Mouse (Mus musculus): ENCODE data around the gene Nsun4. TPM values are rescaled to one million over a fixed set of nuclear protein-coding genes. Genes with fewer than 3 reads are reported as not detected.

The Nsun4 gene
- total and polyA plus RNA-seq, 3 experiments, result 19.9 to 32.8 (median 20.5) TPM

DNA sequence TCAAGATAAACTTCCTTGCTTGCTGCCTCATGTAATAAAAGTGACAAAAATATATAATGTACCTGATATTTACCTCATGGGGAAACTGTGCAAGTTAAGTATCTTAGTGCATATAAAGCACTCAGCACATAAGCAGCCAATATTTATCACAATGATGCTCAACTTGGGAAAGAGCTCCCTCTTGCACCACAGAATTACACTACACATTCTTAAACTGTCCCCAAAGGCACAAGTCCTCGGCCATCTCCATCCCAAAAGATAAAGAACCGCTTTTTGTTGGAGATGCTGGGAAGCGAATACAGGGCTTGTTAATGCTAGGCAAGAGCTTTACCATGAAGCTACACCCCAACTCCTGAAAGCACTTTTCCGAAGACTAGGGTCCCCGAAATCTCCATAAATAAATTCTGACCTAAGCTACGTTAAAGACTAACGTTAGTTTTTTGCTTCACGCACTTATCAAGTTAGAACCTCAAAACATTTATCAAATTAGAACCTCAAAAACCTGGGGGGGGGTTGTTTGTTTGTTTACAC is 20.5 kb upstream of the Nsun4 start:
- Histone ChIP-seq H3K79me2 (replicated peaks; ENCODE audit: control insufficient read depth, extremely low read depth, insufficient read depth, poor library complexity, severe bottlenecking) (peaks cover 66% of the 10 kb centered on the region), H3K9me3 (replicated peaks; ENCODE audit: low read length) (no peaks in the 10 kb centered on the region), H3K4me3 (replicated peaks in 1 of 3; ENCODE audit: low read depth in 2 of 3, low read length in 2 of 3, poor library complexity in 1 of 3) (peak overlapping the region; percentile 80 to 94 (median 91)), H3K27me3 (replicated peaks) (no peaks in the 10 kb centered on the region), H3K4me2 (ENCODE audit: insufficient read depth, low read depth, poor library complexity, severe bottlenecking) (peak overlapping the region; percentile 63), H3K27ac (ENCODE audit: insufficient read depth, low read depth) (no peak overlapping the region), H3K9ac (ENCODE audit: insufficient read depth, low read depth) (peak overlapping the region; percentile 83), H3K36me3 (replicated peaks in 1 of 2; ENCODE audit: control insufficient read depth in 1 of 2, insufficient read depth in 1 of 2, low read length in 1 of 2) (peaks cover 8 to 34% of the 10 kb centered on the region in 2 experiments), H3K4me1 (ENCODE audit: control insufficient read depth in 1 of 2, insufficient read depth in 2 of 2) (peaks cover 2 to 15% of the 10 kb centered on the region in 2 experiments; a peak in 3 of 4 replicates)
- dilution Hi-C loops (cut with MboI; ENCODE audit: extremely low pct_ligation_motif_present, extremely low pct_unique_long_range_greater_than_20kb, low sequenced_read_pairs) (no loop called here), in situ Hi-C loops (cut with MboI; ENCODE audit: low pct_ligation_motif_present, low pct_unique_long_range_greater_than_20kb, low sequenced_read_pairs) (no loop called here)
- DNase-seq (ENCODE audit: extremely low read depth), result peak; percentile 50
- 0 out of 2 replicates have a peak, but pooled peaks have one; percentile 16 for TF ChIP-seq ELF1 (IDR thresholded peaks at IDR 0.05; ENCODE audit: low read depth, low read length)
- no peak for TF ChIP-seq POLR2A (IDR thresholded peaks at IDR 0.05; ENCODE audit: low read depth, low read length)
- peak; percentile 8 to 67; a peak in 2 of 4 replicates for TF ChIP-seq CTCF (conservative IDR thresholded peaks at IDR 0.05 in 1 of 2, IDR thresholded peaks at IDR 0.05 in 1 of 2; ENCODE audit: low read depth in 2 of 2, low read length in 2 of 2)
- no peak for TF ChIP-seq USF2 (conservative IDR thresholded peaks at IDR 0.05; ENCODE audit: low read depth, low read length)
- 0 out of 2 replicates have a peak, but pooled peaks have one; percentile 23 for TF ChIP-seq MYC (IDR thresholded peaks at IDR 0.05; ENCODE audit: low read depth, low read length)
- peak; percentile 23; the same call in 1 of the 2 replicates for TF ChIP-seq SIN3A (IDR thresholded peaks at IDR 0.05; ENCODE audit: low read length)
- TF ChIP-seq ETS1 (conservative IDR thresholded peaks at IDR 0.05; ENCODE audit: low read depth, low read length), result no peak
- peak; percentile 21 for TF ChIP-seq RAD21 (IDR thresholded peaks at IDR 0.05; ENCODE audit: low read depth, low read length)

DNA sequence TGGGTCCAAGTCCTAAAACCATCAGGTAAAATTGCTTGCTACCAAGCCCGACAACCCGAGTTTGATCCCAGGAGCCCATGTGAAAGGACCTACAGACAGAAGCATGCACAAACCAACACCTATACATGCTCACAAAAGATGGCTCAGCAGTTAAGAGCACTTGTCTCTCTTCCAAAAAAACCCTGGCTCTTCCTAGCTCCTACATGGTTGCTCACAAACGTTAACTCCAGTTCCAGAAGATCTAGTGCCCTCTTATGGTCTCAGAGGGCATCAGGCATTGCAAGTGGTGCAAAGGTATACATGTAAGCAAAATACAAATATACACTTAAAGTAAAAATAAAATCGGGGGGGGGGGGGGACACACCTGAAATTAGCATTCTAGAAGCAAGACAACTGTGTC is 19.5 kb upstream of the Nsun4 start:
- in situ Hi-C loops (cut with MboI; ENCODE audit: low pct_ligation_motif_present, low pct_unique_long_range_greater_than_20kb, low sequenced_read_pairs), result no loop called here
- DNase-seq (ENCODE audit: extremely low read depth), result peak; percentile 48

DNA sequence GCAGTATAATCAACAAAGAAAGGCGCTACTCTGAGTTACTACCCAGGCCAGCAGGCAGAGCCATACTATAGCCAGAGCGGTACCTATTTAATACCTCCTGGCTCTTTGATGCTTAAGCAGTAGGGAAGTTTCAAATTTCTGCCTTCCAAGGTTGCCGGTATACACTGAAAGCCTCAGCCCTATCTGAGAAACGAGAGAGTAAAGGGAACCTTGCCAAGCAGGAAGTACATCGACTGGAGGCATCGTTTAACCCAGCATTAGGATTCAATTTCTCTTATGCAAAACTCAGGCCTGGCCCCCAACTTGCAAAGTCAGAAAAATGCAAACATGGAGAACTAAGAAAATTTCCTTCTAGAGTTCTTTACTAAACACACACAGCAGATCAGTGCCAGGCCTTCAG is 16.4 kb upstream of the Nsun4 start:
- DNase-seq (ENCODE audit: extremely low read depth), result no peak
- Histone ChIP-seq H3K4me2 (ENCODE audit: insufficient read depth, low read depth, poor library complexity, severe bottlenecking) (no peak overlapping the region), H3K79me2 (replicated peaks; ENCODE audit: control insufficient read depth, extremely low read depth, insufficient read depth, poor library complexity, severe bottlenecking) (peaks cover 41% of the 10 kb centered on the region), H3K27ac (ENCODE audit: insufficient read depth, low read depth) (no peak overlapping the region), H3K9me3 (replicated peaks; ENCODE audit: low read length) (no peaks in the 10 kb centered on the region), H3K9ac (ENCODE audit: insufficient read depth, low read depth) (no peak overlapping the region), H3K27me3 (replicated peaks) (no peaks in the 10 kb centered on the region), H3K36me3 (replicated peaks in 1 of 2; ENCODE audit: control insufficient read depth in 1 of 2, insufficient read depth in 1 of 2, low read length in 1 of 2) (peaks cover 25 to 57% of the 10 kb centered on the region in 2 experiments), H3K4me3 (replicated peaks in 1 of 3; ENCODE audit: low read depth in 2 of 3, low read length in 2 of 3, poor library complexity in 1 of 3) (no peak overlapping the region), H3K4me1 (ENCODE audit: control insufficient read depth in 1 of 2, insufficient read depth in 2 of 2) (peaks cover 0 to 9% of the 10 kb centered on the region in 2 experiments; a peak in 2 of 4 replicates)
- TF ChIP-seq NELFE (IDR thresholded peaks at IDR 0.05; ENCODE audit: low read depth, low read length), result no peak
- TF ChIP-seq JUND (conservative IDR thresholded peaks at IDR 0.05; ENCODE audit: low read depth, low read length), result no peak
- TF ChIP-seq NRF1 (IDR thresholded peaks at IDR 0.05; ENCODE audit: low read depth, low read length), result no peak
- TF ChIP-seq MYC (IDR thresholded peaks at IDR 0.05; ENCODE audit: low read depth, low read length), result no peak
- no peak for TF ChIP-seq ZKSCAN1 (IDR thresholded peaks at IDR 0.05; ENCODE audit: borderline replicate concordance, low read depth, low read length)
- TF ChIP-seq SIN3A (IDR thresholded peaks at IDR 0.05; ENCODE audit: low read length), result no peak
- no peak for TF ChIP-seq CHD1 (IDR thresholded peaks at IDR 0.05; ENCODE audit: low read depth, low read length)
- TF ChIP-seq POLR2AphosphoS2 (IDR thresholded peaks at IDR 0.05; ENCODE audit: low read depth, low read length), result no peak
- no peak for TF ChIP-seq E2F4 (IDR thresholded peaks at IDR 0.05; ENCODE audit: insufficient replicate concordance, low read depth, low read length)
- TF ChIP-seq HCFC1 (IDR thresholded peaks at IDR 0.05; ENCODE audit: low read depth, low read length), result no peak
- no peak for TF ChIP-seq ZNF384 (IDR thresholded peaks at IDR 0.05; ENCODE audit: low read depth, low read length)
- TF ChIP-seq CHD2 (IDR thresholded peaks at IDR 0.05; ENCODE audit: low read length), result no peak
- TF ChIP-seq ZMIZ1 (IDR thresholded peaks at IDR 0.05; ENCODE audit: low read depth, low read length), result no peak
- TF ChIP-seq ZC3H11A (IDR thresholded peaks at IDR 0.05; ENCODE audit: low read depth, low read length), result no peak
- no peak for TF ChIP-seq RCOR1 (conservative IDR thresholded peaks at IDR 0.05; ENCODE audit: low read depth, low read length)
- no peak for TF ChIP-seq BHLHE40 (IDR thresholded peaks at IDR 0.05; ENCODE audit: low read depth, low read length)
- TF ChIP-seq MAFK (IDR thresholded peaks at IDR 0.05; ENCODE audit: insufficient replicate concordance, low read length), result no peak
- dilution Hi-C loops (cut with MboI; ENCODE audit: extremely low pct_ligation_motif_present, extremely low pct_unique_long_range_greater_than_20kb, low sequenced_read_pairs) (no loop called here), in situ Hi-C loops (cut with MboI; ENCODE audit: low pct_ligation_motif_present, low pct_unique_long_range_greater_than_20kb, low sequenced_read_pairs) (no loop called here)

More for the DNA sequence above, 19.5 kb upstream of the Nsun4 start:
- TF ChIP-seq RAD21 (IDR thresholded peaks at IDR 0.05; ENCODE audit: low read depth, low read length), result peak; percentile 35
- TF ChIP-seq CTCF (conservative IDR thresholded peaks at IDR 0.05 in 1 of 2, IDR thresholded peaks at IDR 0.05 in 1 of 2; ENCODE audit: low read depth in 2 of 2, low read length in 2 of 2), result peak; percentile 14 to 71; a peak in 3 of 4 replicates
- no peak for TF ChIP-seq BHLHE40 (IDR thresholded peaks at IDR 0.05; ENCODE audit: low read depth, low read length)
- TF ChIP-seq SMC3 (IDR thresholded peaks at IDR 0.05; ENCODE audit: low read depth, low read length), result peak; percentile 30; the same call in 1 of the 2 replicates
- Histone ChIP-seq H3K27me3 (replicated peaks) (no peaks in the 10 kb centered on the region), H3K27ac (ENCODE audit: insufficient read depth, low read depth) (no peak overlapping the region), H3K36me3 (replicated peaks in 1 of 2; ENCODE audit: control insufficient read depth in 1 of 2, insufficient read depth in 1 of 2, low read length in 1 of 2) (peaks cover 16 to 36% of the 10 kb centered on the region in 2 experiments), H3K9me3 (replicated peaks; ENCODE audit: low read length) (no peaks in the 10 kb centered on the region), H3K4me1 (ENCODE audit: control insufficient read depth in 1 of 2, insufficient read depth in 2 of 2) (peaks cover 2 to 15% of the 10 kb centered on the region in 2 experiments; a peak in 3 of 4 replicates), H3K4me2 (ENCODE audit: insufficient read depth, low read depth, poor library complexity, severe bottlenecking) (peak overlapping the region; percentile 60), H3K4me3 (replicated peaks in 1 of 3; ENCODE audit: low read depth in 2 of 3, low read length in 2 of 3, poor library complexity in 1 of 3) (peak overlapping the region in 2 of 3 experiments; percentile 2 to 20), H3K79me2 (replicated peaks; ENCODE audit: control insufficient read depth, extremely low read depth, insufficient read depth, poor library complexity, severe bottlenecking) (peaks cover 61% of the 10 kb centered on the region), H3K9ac (ENCODE audit: insufficient read depth, low read depth) (no peak overlapping the region; the same call in 1 of the 2 replicates)
- dilution Hi-C loops (cut with MboI; ENCODE audit: extremely low pct_ligation_motif_present, extremely low pct_unique_long_range_greater_than_20kb, low sequenced_read_pairs), result no loop called here
